Mouse (Mus musculus): ENCODE measurements around the gene Ep300. TPM values are rescaled to one million over a fixed set of nuclear protein-coding genes. Genes with fewer than 3 reads are reported as not detected.
"Not testable (repeated sequence)": the region's sequence is repeated elsewhere in the genome, so short reads cannot be mapped to it uniquely, and the experiment has no call there.

Ep300 gene
- polyA plus RNA-seq, 1 experiment from 2014 or later: 33.8 TPM

- H3K4me3 ChIP-seq: no peak overlapping the region
- 0 out of 2 replicates have a peak overlapping the region, but pooled peaks have one; percentile 2 for H3K27ac ChIP-seq
- H3K9me3 ChIP-seq (replicated peaks): no peaks in the 10 kb centered on the region
- ATAC-seq (ENCODE audit: low FRiP score): no peak
- WGBS: 50% methylated on average over 9 of the region's 9 CpGs
- no peaks in the 10 kb centered on the region for H3K4me1 ChIP-seq
- no peak overlapping the region for H3K9ac ChIP-seq
- H3K36me3 ChIP-seq: no peaks in the 10 kb centered on the region
- H3K27me3 ChIP-seq: no peaks in the 10 kb centered on the region
- H3K4me2 ChIP-seq (replicated peaks): no peak overlapping the region
Measured at GRCm38 (mm10) chr15:81562491-81563488, 22.4 kb upstream of the Ep300 start.

GRCm38 (mm10) chr15:81568093-81568492, 17.1 kb upstream of the Ep300 start:
- Histone ChIP-seq H3K4me1 (no peaks in the 10 kb centered on the region), H3K9ac (no peak overlapping the region), H3K27ac (no peak overlapping the region), H3K9me3 (replicated peaks) (no peaks in the 10 kb centered on the region), H3K4me3 (no peak overlapping the region), H3K4me2 (replicated peaks) (no peak overlapping the region), H3K27me3 (no peaks in the 10 kb centered on the region), H3K36me3 (no peaks in the 10 kb centered on the region)
- ATAC-seq (ENCODE audit: low FRiP score): no peak
- WGBS: 27% methylated on average over 2 of the region's 2 CpGs

GRCm38 (mm10) chr15:81568592-81568991, 16.6 kb upstream of the Ep300 start:
- no peak overlapping the region for H3K4me3 ChIP-seq
- ATAC-seq (ENCODE audit: low FRiP score): no peak
- no peak overlapping the region for H3K9ac ChIP-seq
- no peaks in the 10 kb centered on the region for H3K36me3 ChIP-seq
- no peaks in the 10 kb centered on the region for H3K9me3 ChIP-seq (replicated peaks)
- 64% methylated on average over 1 of the region's 2 CpGs for WGBS
- H3K4me2 ChIP-seq (replicated peaks): no peak overlapping the region
- H3K4me1 ChIP-seq: no peaks in the 10 kb centered on the region
- H3K27me3 ChIP-seq: no peaks in the 10 kb centered on the region
- no peak overlapping the region for H3K27ac ChIP-seq

GRCm38 (mm10) chr15:81576961-81577360, 8.2 kb upstream of the Ep300 start:
- Histone ChIP-seq H3K4me2 (replicated peaks) (no peak overlapping the region), H3K36me3 (no peaks in the 10 kb centered on the region), H3K9me3 (replicated peaks) (no peaks in the 10 kb centered on the region), H3K27ac (no peak overlapping the region), H3K27me3 (no peaks in the 10 kb centered on the region), H3K4me1 (no peaks in the 10 kb centered on the region), H3K4me3 (no peak overlapping the region), H3K9ac (no peak overlapping the region)
- 16% methylated on average over 3 of the region's 3 CpGs for WGBS
- no peak for ATAC-seq (ENCODE audit: low FRiP score)

- Histone ChIP-seq H3K27me3 (no peaks in the 10 kb centered on the region), H3K4me3 (no peak overlapping the region), H3K27ac (no peak overlapping the region), H3K9me3 (replicated peaks) (no peaks in the 10 kb centered on the region), H3K4me1 (no peaks in the 10 kb centered on the region), H3K36me3 (no peaks in the 10 kb centered on the region), H3K4me2 (replicated peaks) (no peak overlapping the region), H3K9ac (no peak overlapping the region)
- WGBS: 94% methylated on average over 7 of the region's 7 CpGs
- no peak for ATAC-seq (ENCODE audit: low FRiP score)
Measured at GRCm38 (mm10) chr15:81577743-81578165, 7.4 kb upstream of the Ep300 start.

GRCm38 (mm10) chr15:81584466-81584865, 685 bp upstream of the Ep300 start:
- Histone ChIP-seq H3K4me3 (peak overlapping the region; percentile 88), H3K36me3 (peaks cover under 1% of the 10 kb centered on the region; the same call in 1 of the 2 replicates), H3K9ac (peak overlapping the region; percentile 67), H3K27ac (peak overlapping the region; percentile 100), H3K27me3 (no peaks in the 10 kb centered on the region), H3K9me3 (replicated peaks) (no peaks in the 10 kb centered on the region), H3K4me2 (replicated peaks) (peak overlapping the region; percentile 55), H3K4me1 (peaks cover 19% of the 10 kb centered on the region)
- WGBS: 22% methylated on average over 3 of the region's 3 CpGs
- no peak for ATAC-seq (ENCODE audit: low FRiP score)

- WGBS: under 1% methylated on average over 67 of the region's 77 CpGs
- Histone ChIP-seq H3K4me3 (peak overlapping the region; percentile 88), H3K9ac (peak overlapping the region; percentile 98), H3K27ac (peak overlapping the region; percentile 100), H3K9me3 (replicated peaks) (no peaks in the 10 kb centered on the region), H3K36me3 (peaks cover 2% of the 10 kb centered on the region; the same call in 1 of the 2 replicates), H3K4me2 (replicated peaks) (peak overlapping the region; percentile 93), H3K27me3 (no peaks in the 10 kb centered on the region), H3K4me1 (peaks cover 23% of the 10 kb centered on the region)
- peak; percentile 68 for ATAC-seq (ENCODE audit: low FRiP score)
Measured at GRCm38 (mm10) chr15:81585746-81586461, 753 bp downstream of the Ep300 start.

- H3K27ac ChIP-seq: peak overlapping the region; percentile 100
- H3K36me3 ChIP-seq: peaks cover 2% of the 10 kb centered on the region; the same call in 1 of the 2 replicates
- no peaks in the 10 kb centered on the region for H3K27me3 ChIP-seq
- peak; percentile 2; the same call in 1 of the 2 replicates for ATAC-seq (ENCODE audit: low FRiP score)
- peak overlapping the region; percentile 98 for H3K9ac ChIP-seq
- peak overlapping the region; percentile 93 for H3K4me2 ChIP-seq (replicated peaks)
- H3K9me3 ChIP-seq (replicated peaks): no peaks in the 10 kb centered on the region
- H3K4me3 ChIP-seq: peak overlapping the region; percentile 88
- peaks cover 23% of the 10 kb centered on the region for H3K4me1 ChIP-seq
- WGBS: under 1% methylated on average over 28 of the region's 28 CpGs
Measured at GRCm38 (mm10) chr15:81586466-81586865, 1.3 kb downstream of the Ep300 start.

GRCm38 (mm10) chr15:81587686-81588085, 2.5 kb downstream of the Ep300 start:
- peaks cover 2% of the 10 kb centered on the region; the same call in 1 of the 2 replicates for H3K36me3 ChIP-seq
- peak overlapping the region; percentile 88 for H3K4me3 ChIP-seq
- H3K9me3 ChIP-seq (replicated peaks): no peaks in the 10 kb centered on the region
- no peak for ATAC-seq (ENCODE audit: low FRiP score)
- 50% methylated on average over 2 of the region's 2 CpGs for WGBS
- H3K27me3 ChIP-seq: no peaks in the 10 kb centered on the region
- peak overlapping the region; percentile 98 for H3K9ac ChIP-seq
- H3K4me1 ChIP-seq: peaks cover 23% of the 10 kb centered on the region
- H3K4me2 ChIP-seq (replicated peaks): peak overlapping the region; percentile 93
- H3K27ac ChIP-seq: no peak overlapping the region

GRCm38 (mm10) chr15:81594146-81594696, 9.1 kb downstream of the Ep300 start:
- Histone ChIP-seq H3K9ac (no peak overlapping the region), H3K27me3 (no peaks in the 10 kb centered on the region), H3K9me3 (replicated peaks) (no peaks in the 10 kb centered on the region), H3K27ac (no peak overlapping the region), H3K4me1 (peaks cover 6% of the 10 kb centered on the region), H3K4me2 (replicated peaks) (no peak overlapping the region), H3K36me3 (peaks cover 17% of the 10 kb centered on the region; the same call in 1 of the 2 replicates), H3K4me3 (no peak overlapping the region)
- ATAC-seq (ENCODE audit: low FRiP score): no peak
- WGBS: 95% methylated on average over 3 of the region's 3 CpGs

- 91% methylated on average over 8 of the region's 8 CpGs for WGBS
- not testable (repeated sequence) for H3K27me3 ChIP-seq; H3K27ac ChIP-seq; H3K9me3 ChIP-seq (replicated peaks); H3K4me2 ChIP-seq (replicated peaks); ATAC-seq (ENCODE audit: low FRiP score); H3K4me1 ChIP-seq; H3K4me3 ChIP-seq; H3K9ac ChIP-seq
- H3K36me3 ChIP-seq: peaks cover 26% of the 10 kb centered on the region
Measured at GRCm38 (mm10) chr15:81598742-81599141, 13.6 kb downstream of the Ep300 start.

- H3K36me3 ChIP-seq: peaks cover 49% of the 10 kb centered on the region
- no peaks in the 10 kb centered on the region for H3K9me3 ChIP-seq (replicated peaks)
- ATAC-seq (ENCODE audit: low FRiP score): no peak
- no peak overlapping the region for H3K27ac ChIP-seq
- no peak overlapping the region for H3K9ac ChIP-seq
- no peak overlapping the region for H3K4me3 ChIP-seq
- WGBS: 88% methylated on average over 1 of the region's 1 CpGs
- no peaks in the 10 kb centered on the region for H3K27me3 ChIP-seq
- H3K4me1 ChIP-seq: no peaks in the 10 kb centered on the region
- no peak overlapping the region for H3K4me2 ChIP-seq (replicated peaks)
Measured at GRCm38 (mm10) chr15:81605241-81605640, 20.1 kb downstream of the Ep300 start.

Measured in hindbrain, embryonic 12.5 days (tissue).